Mouse (Mus musculus): ENCODE results near the gene Tox3.

DNA sequence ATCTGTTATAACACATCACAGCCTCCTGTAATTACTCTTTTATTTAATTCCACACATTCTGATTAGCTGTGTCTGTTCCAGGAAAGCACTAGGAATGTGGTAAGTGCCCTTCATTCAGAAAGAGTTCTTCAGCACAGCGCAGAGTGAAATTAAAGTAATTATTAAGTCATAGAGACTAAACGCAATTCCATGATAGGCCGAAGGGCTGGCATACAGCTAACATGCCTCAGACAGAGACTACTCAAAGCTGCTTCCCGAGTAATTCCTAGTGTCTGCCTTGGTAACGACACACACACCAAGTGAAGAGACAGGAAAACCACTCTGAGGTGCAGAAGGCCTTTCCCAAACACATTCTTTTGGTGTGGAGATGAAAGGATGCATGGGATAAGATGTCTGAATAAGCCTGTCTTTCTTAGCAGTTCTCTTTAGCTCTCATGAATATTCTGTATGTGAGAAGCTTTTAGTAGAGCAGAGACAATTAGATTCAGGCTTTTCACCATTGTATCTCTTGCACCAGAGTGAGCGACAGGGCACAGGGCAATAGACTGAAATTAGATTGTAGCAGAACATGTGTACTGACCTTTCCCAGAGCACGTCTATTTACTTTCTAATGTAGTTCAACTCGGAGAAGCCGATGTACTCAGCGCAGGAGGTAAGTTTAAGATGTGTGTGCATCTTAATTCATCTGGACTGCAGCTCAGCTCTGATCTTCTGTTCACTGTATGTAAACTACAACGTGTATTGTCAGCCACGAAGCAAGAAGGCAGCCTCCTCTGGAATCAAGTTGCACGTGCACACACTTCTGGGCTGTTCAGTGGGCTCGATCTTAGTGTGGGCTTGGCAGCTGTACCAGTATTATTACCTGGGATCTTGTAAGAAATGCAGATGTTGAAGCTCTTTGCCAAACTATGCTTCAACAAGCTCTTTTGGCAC is 138.8 kb downstream of the Tox3 start:
- TF ChIP-seq CTCF (IDR thresholded peaks at IDR 0.05; ENCODE audit: control insufficient read depth, insufficient read depth, insufficient read length) = no peak
- no peak for TF ChIP-seq MAX (IDR thresholded peaks at IDR 0.05)
- TF ChIP-seq MYOG (IDR thresholded peaks at IDR 0.05; ENCODE audit: control insufficient read depth, extremely low read depth, insufficient read length) = no peak
- no peak for TF ChIP-seq USF1 (IDR thresholded peaks at IDR 0.05; ENCODE audit: low read depth)
- TF ChIP-seq MYOD1 (IDR thresholded peaks at IDR 0.05; ENCODE audit: control insufficient read depth, insufficient read length, low read depth) = no peak
